Mouse (Mus musculus) heart, postnatal 0 days (tissue): ENCODE measurements at regions not wholly inside any gene's neighbourhood (a gene's known extent, or its start where the extent isn't known, plus 50 kb on each side); places are given as distances from the start of the nearest gene placed in this dataset.

Experiments used
- ATAC-seq: fragments of 200-750 bp; cut with Nextera tagmentation; 2 replicates; pipeline ENCODE4 v1.8.0; 2017; ENCODE audit warnings: low read depth, moderate number of reproducible peaks, moderate library complexity; ENCODE audit not compliant: insufficient read depth
- DNase-seq: peaks from one replicate; pipeline ENCODE4 v3.0.0-alpha.2; 2016; ENCODE audit warnings: low spot score
- H3K27ac ChIP-seq: fragments of 300-500 bp; sonication (generic); 2 replicates; pipeline ENCODE4 v1.5.1; 2014; ENCODE audit warnings: low read depth, mild to moderate bottlenecking
- H3K27me3 ChIP-seq: fragments of 300-500 bp; sonication (generic); 2 replicates; pipeline ENCODE4 v1.6.1; 2014; ENCODE audit warnings: low read length, mixed read lengths; ENCODE audit not compliant: control insufficient read depth, insufficient read depth
- H3K36me3 ChIP-seq: fragments of 300-500 bp; sonication (generic); replicated peaks from 2 replicates; pipeline ENCODE4 v1.6.1; 2014; ENCODE audit warnings: low read length, mixed read lengths; ENCODE audit not compliant: control insufficient read depth, insufficient read depth
- H3K4me1 ChIP-seq: fragments of 300-500 bp; sonication (generic); 2 replicates; pipeline ENCODE4 v1.6.1; 2014; ENCODE audit warnings: antibody characterized with exemption; ENCODE audit not compliant: control insufficient read depth, insufficient read depth
- H3K4me2 ChIP-seq: fragments of 300-500 bp; sonication (generic); 2 replicates; pipeline ENCODE4 v1.6.1; 2014; ENCODE audit warnings: low read depth, mild to moderate bottlenecking, low read length, moderate library complexity
- H3K4me3 ChIP-seq: fragments of 300-500 bp; sonication (generic); 2 replicates; pipeline ENCODE4 v1.5.1; 2014; ENCODE audit warnings: low read depth, low read length
- H3K9ac ChIP-seq: fragments of 300-500 bp; sonication (generic); replicated peaks from 2 replicates; pipeline ENCODE4 v1.6.1; 2014; ENCODE audit warnings: low read depth, low read length, mixed read lengths
- H3K9me3 ChIP-seq: fragments of 300-500 bp; sonication (generic); replicated peaks from 2 replicates; pipeline ENCODE4 v1.6.1; 2016; ENCODE audit warnings: low read length; ENCODE audit not compliant: control insufficient read depth
- CTCF ChIP-seq: IDR thresholded peaks from 2 replicates; pipeline ENCODE4 v1.5.1; 2016; ENCODE audit warnings: antibody characterized with exemption, control low read depth, low read depth
- EP300 ChIP-seq: IDR thresholded peaks from 2 replicates; pipeline ENCODE4 v1.6.1; 2016; ENCODE audit warnings: antibody characterized with exemption, low read depth
- WGBS: fragments of 180-500 bp; shearing (Covaris S2); extraction: QIAGEN DNeasy Blood & Tissue Kit; methylation state at CpG from one replicate; pipeline ENCODE4 v1.1.7; 2014; 5-methylcytosine and 5-hydroxymethylcytosine counted together

GRCm38 (mm10) chr10:96837230-96837629, 220.4 kb downstream of the Btg1 start:
- DNase-seq: no peak
- Histone ChIP-seq H3K4me1 (no peaks in the 10 kb centered on the region), H3K9me3 (0 out of 2 replicates have a peak, but pooled peaks cover 2% of the 10 kb centered on the region), H3K9ac (no peak overlapping the region), H3K27ac (no peak overlapping the region), H3K4me3 (no peak overlapping the region), H3K36me3 (no peaks in the 10 kb centered on the region), H3K27me3 (no peaks in the 10 kb centered on the region), H3K4me2 (no peak overlapping the region)
- ATAC-seq: no peak
- TF ChIP-seq EP300: no peak
- no peak for TF ChIP-seq CTCF
- 83% methylated on average over 7 of the region's 7 CpGs for WGBS

GRCm38 (mm10) chr10:96841128-96841527, 224.3 kb downstream of the Btg1 start:
- DNase-seq (no peak), ATAC-seq (no peak)
- H3K27ac ChIP-seq: no peak overlapping the region
- no peak overlapping the region for H3K4me3 ChIP-seq
- H3K4me2 ChIP-seq: no peak overlapping the region
- 81% methylated on average over 2 of the region's 2 CpGs for WGBS
- TF ChIP-seq CTCF: no peak
- TF ChIP-seq EP300: no peak
- H3K4me1 ChIP-seq: no peaks in the 10 kb centered on the region
- no peak overlapping the region for H3K9ac ChIP-seq
- no peaks in the 10 kb centered on the region for H3K27me3 ChIP-seq
- no peaks in the 10 kb centered on the region for H3K9me3 ChIP-seq
- no peaks in the 10 kb centered on the region for H3K36me3 ChIP-seq

- H3K36me3 ChIP-seq: no peaks in the 10 kb centered on the region
- no peak for DNase-seq
- no peak overlapping the region for H3K9ac ChIP-seq
- no peak for ATAC-seq
- H3K4me3 ChIP-seq: no peak overlapping the region
- no peaks in the 10 kb centered on the region for H3K27me3 ChIP-seq
- no peaks in the 10 kb centered on the region for H3K4me1 ChIP-seq
- H3K27ac ChIP-seq: no peak overlapping the region
- WGBS: 90% methylated on average over 2 of the region's 2 CpGs
- no peaks in the 10 kb centered on the region for H3K9me3 ChIP-seq
- TF ChIP-seq CTCF (no peak), EP300 (no peak)
- H3K4me2 ChIP-seq: no peak overlapping the region
These were observed 225.2 kb downstream of the Btg1 start for GRCm38 (mm10) chr10:96841956-96842355.

GRCm38 (mm10) chr10:96845906-96846305, 229.1 kb downstream of the Btg1 start:
- Histone ChIP-seq H3K9ac (no peak overlapping the region), H3K9me3 (no peaks in the 10 kb centered on the region), H3K4me1 (no peaks in the 10 kb centered on the region), H3K27me3 (no peaks in the 10 kb centered on the region), H3K27ac (no peak overlapping the region), H3K4me2 (no peak overlapping the region), H3K4me3 (no peak overlapping the region), H3K36me3 (no peaks in the 10 kb centered on the region)
- WGBS: 68% methylated on average over 4 of the region's 4 CpGs
- no peak for TF ChIP-seq CTCF
- DNase-seq: no peak
- no peak for ATAC-seq

- Histone ChIP-seq H3K4me1 (no peaks in the 10 kb centered on the region), H3K4me2 (no peak overlapping the region), H3K9me3 (no peaks in the 10 kb centered on the region), H3K9ac (no peak overlapping the region), H3K36me3 (no peaks in the 10 kb centered on the region), H3K4me3 (no peak overlapping the region), H3K27ac (no peak overlapping the region), H3K27me3 (no peaks in the 10 kb centered on the region)
- TF ChIP-seq EP300 (no peak), CTCF (no peak)
- ATAC-seq (no peak), DNase-seq (no peak)
- WGBS: 61% methylated on average over 6 of the region's 6 CpGs
These were observed 230.2 kb downstream of the Btg1 start for GRCm38 (mm10) chr10:96847028-96847427.

- TF ChIP-seq CTCF: no peak
- TF ChIP-seq EP300: no peak
- Histone ChIP-seq H3K27me3 (no peaks in the 10 kb centered on the region), H3K27ac (no peak overlapping the region), H3K4me3 (no peak overlapping the region), H3K9me3 (no peaks in the 10 kb centered on the region), H3K36me3 (no peaks in the 10 kb centered on the region), H3K4me1 (no peaks in the 10 kb centered on the region), H3K4me2 (no peak overlapping the region), H3K9ac (no peak overlapping the region)
- no peak for DNase-seq
- ATAC-seq: no peak
- 55% methylated on average over 5 of the region's 5 CpGs for WGBS
These were observed 230.8 kb downstream of the Btg1 start for GRCm38 (mm10) chr10:96847433-96848165.
